Mouse (Mus musculus) MEL (cell line): Measurements from ENCODE around the gene Prkd2. TPM values are rescaled to one million over a fixed set of nuclear protein-coding genes. Genes with fewer than 3 reads are reported as not detected.

Experiments used
- DNase-seq: peaks from one replicate; pipeline ENCODE4 v3.0.0; 2011; ENCODE audit warnings: low read depth, low spot score
- H3K27ac ChIP-seq: 2 replicates; pipeline ENCODE4 v1.5.1; 2012; ENCODE audit warnings: low read depth, mild to moderate bottlenecking, control low read depth, low read length, moderate library complexity; ENCODE audit not compliant: control insufficient read depth
- H3K27me3 ChIP-seq, 2 experiments: fragments of 150-350 bp in 1 of 2; sonication (generic) in 1 of 2; 2 replicates each; pipeline ENCODE4 v1.6.1; 2012; ENCODE audit warnings: low read length in 2 of 2, mild to moderate bottlenecking in 2 of 2, improper control_type of control experiment in 1 of 2, moderate library complexity in 1 of 2; ENCODE audit not compliant: insufficient read depth in 2 of 2, control insufficient read depth in 1 of 2
- H3K36me3 ChIP-seq, 2 experiments: 2 replicates each; pipeline ENCODE4 v1.6.1; 2012 to 2014; ENCODE audit warnings: low read length in 2 of 2, improper control_type of control experiment in 1 of 2, inconsistent platforms in 1 of 2, mild to moderate bottlenecking in 1 of 2; ENCODE audit not compliant: insufficient read depth in 2 of 2, control insufficient read depth in 1 of 2
- H3K4me1 ChIP-seq, 2 experiments: fragments of 150-350 bp in 1 of 2; sonication (generic) in 1 of 2; 2 replicates each; pipeline ENCODE4 v1.6.1; 2012; ENCODE audit warnings: low read length in 2 of 2, improper control_type of control experiment in 1 of 2, mild to moderate bottlenecking in 1 of 2; ENCODE audit not compliant: insufficient read depth in 2 of 2, control insufficient read depth in 1 of 2
- H3K4me3 ChIP-seq, 2 experiments: fragments of 150-350 bp in 1 of 2; sonication (generic) in 1 of 2; 2 replicates each; pipeline ENCODE4 v1.5.1; 2012; ENCODE audit warnings: low read depth in 2 of 2, low read length in 2 of 2, mild to moderate bottlenecking in 2 of 2, moderate library complexity in 2 of 2, control low read depth in 1 of 2, improper control_type of control experiment in 1 of 2; ENCODE audit not compliant: control insufficient read depth in 1 of 2, insufficient read depth in 1 of 2
- H3K79me2 ChIP-seq: 2 replicates; pipeline ENCODE4 v1.6.1; 2012; ENCODE audit warnings: mild to moderate bottlenecking, low read length, moderate library complexity; ENCODE audit not compliant: control insufficient read depth, poor library complexity, insufficient read depth
- H3K9ac ChIP-seq: 2 replicates; pipeline ENCODE4 v1.6.1; 2012; ENCODE audit warnings: low read depth, mild to moderate bottlenecking, control low read depth, low read length, moderate library complexity; ENCODE audit not compliant: control insufficient read depth, poor library complexity, severe bottlenecking
- H3K9me3 ChIP-seq: fragments of 150-350 bp; sonication (generic); replicated peaks from 2 replicates; pipeline ENCODE4 v1.6.1; 2012; ENCODE audit warnings: mild to moderate bottlenecking, low read length, improper control_type of control experiment, moderate library complexity; ENCODE audit not compliant: insufficient read depth
- BHLHE40 ChIP-seq: IDR thresholded peaks from 2 replicates; pipeline ENCODE4 v1.6.1; 2012; ENCODE audit warnings: low read depth, mild to moderate bottlenecking, inconsistent platforms, low read length, improper control_type of control experiment, borderline replicate concordance
- CHD2 ChIP-seq: IDR thresholded peaks from 2 replicates; pipeline ENCODE4 v1.6.1; 2011; ENCODE audit warnings: low read length, improper control_type of control experiment
- CTCF ChIP-seq, 3 experiments: IDR thresholded peaks in 2 of 3; conservative IDR thresholded peaks in 1 of 3; 2 replicates each; pipeline ENCODE4 v1.5.1; 2011 to 2012; ENCODE audit warnings: low read length in 3 of 3, low read depth in 2 of 3, mild to moderate bottlenecking in 2 of 3, improper control_type of control experiment in 1 of 3, inconsistent platforms in 1 of 3, mixed read lengths in 1 of 3, moderate library complexity in 1 of 3; ENCODE audit not compliant: control insufficient read depth in 1 of 3, insufficient read depth in 1 of 3, poor library complexity in 1 of 3, severe bottlenecking in 1 of 3
- ELF1 ChIP-seq: IDR thresholded peaks from 2 replicates; pipeline ENCODE4 v1.6.1; 2014; ENCODE audit warnings: low read depth, mild to moderate bottlenecking, inconsistent platforms, low read length, improper control_type of control experiment, moderate library complexity
- EP300 ChIP-seq, 2 experiments: IDR thresholded peaks; 2 replicates each; pipeline ENCODE4 v1.6.1; 2011; ENCODE audit warnings: improper control_type of control experiment in 2 of 2, low read length in 2 of 2, low read depth in 1 of 2, mild to moderate bottlenecking in 1 of 2
- GABPA ChIP-seq: IDR thresholded peaks from 2 replicates; pipeline ENCODE4 v1.6.1; 2012; ENCODE audit warnings: low read depth, mild to moderate bottlenecking, inconsistent platforms, low read length, improper control_type of control experiment, moderate library complexity
- GATA1 ChIP-seq: IDR thresholded peaks from 2 replicates; pipeline ENCODE4 v1.6.1; 2011; ENCODE audit warnings: low read depth, low read length, improper control_type of control experiment
- HCFC1 ChIP-seq: IDR thresholded peaks from 2 replicates; pipeline ENCODE4 v1.6.1; 2012; ENCODE audit warnings: low read depth, mild to moderate bottlenecking, inconsistent platforms, low read length, improper control_type of control experiment, moderate library complexity
- KAT2A ChIP-seq: conservative IDR thresholded peaks from 2 replicates; pipeline ENCODE4 v1.6.1; 2012; ENCODE audit warnings: low read depth, low read length, improper control_type of control experiment, inconsistent platforms
- MAFK ChIP-seq: IDR thresholded peaks from 2 replicates; pipeline ENCODE4 v1.6.1; 2011; ENCODE audit warnings: low read depth, mild to moderate bottlenecking, low read length, improper control_type of control experiment, borderline replicate concordance
- MAX ChIP-seq: IDR thresholded peaks from 2 replicates; pipeline ENCODE4 v1.6.1; 2011; ENCODE audit warnings: low read length, improper control_type of control experiment
- MEF2A ChIP-seq: IDR thresholded peaks from 2 replicates; pipeline ENCODE4 v1.6.1; 2014; ENCODE audit warnings: low read depth, mild to moderate bottlenecking, inconsistent platforms, low read length, improper control_type of control experiment; ENCODE audit not compliant: poor library complexity, insufficient replicate concordance, severe bottlenecking; ENCODE audit errors: extremely low read depth
- MYB ChIP-seq: IDR thresholded peaks from 2 replicates; pipeline ENCODE4 v1.6.1; 2011; ENCODE audit warnings: mild to moderate bottlenecking, low read depth, low read length, improper control_type of control experiment
- MYC ChIP-seq: IDR thresholded peaks from 2 replicates; pipeline ENCODE4 v1.6.1; 2011; ENCODE audit warnings: low read depth, mild to moderate bottlenecking, low read length, improper control_type of control experiment, moderate library complexity
- NELFE ChIP-seq: IDR thresholded peaks from 2 replicates; pipeline ENCODE4 v1.6.1; 2011; ENCODE audit warnings: low read depth, low read length, improper control_type of control experiment
- NRF1 ChIP-seq: IDR thresholded peaks from 2 replicates; pipeline ENCODE4 v1.6.1; 2014; ENCODE audit warnings: low read depth, mild to moderate bottlenecking, inconsistent platforms, low read length, improper control_type of control experiment, moderate library complexity; ENCODE audit not compliant: poor library complexity, insufficient read depth, severe bottlenecking
- POLR2AphosphoS2 ChIP-seq: IDR thresholded peaks from 2 replicates; pipeline ENCODE4 v1.6.1; 2011; ENCODE audit warnings: low read length, improper control_type of control experiment
- POLR2AphosphoS5 ChIP-seq: IDR thresholded peaks from 2 replicates; pipeline ENCODE4 v1.6.1; 2012; ENCODE audit warnings: low read depth, borderline replicate concordance, mild to moderate bottlenecking, inconsistent platforms, low read length, moderate library complexity, mixed read lengths
- RCOR1 ChIP-seq: IDR thresholded peaks from 2 replicates; pipeline ENCODE4 v1.6.1; 2012; ENCODE audit warnings: low read depth, mild to moderate bottlenecking, inconsistent platforms, low read length, improper control_type of control experiment
- TBP ChIP-seq: IDR thresholded peaks from 2 replicates; pipeline ENCODE4 v1.8.0; 2011; ENCODE audit warnings: low read depth, low read length, improper control_type of control experiment
- TCF12 ChIP-seq: IDR thresholded peaks from 2 replicates; pipeline ENCODE4 v1.6.1; 2014; ENCODE audit warnings: low read depth, mild to moderate bottlenecking, inconsistent platforms, low read length, improper control_type of control experiment, moderate library complexity
- UBTF ChIP-seq: IDR thresholded peaks from 2 replicates; pipeline ENCODE4 v1.6.1; 2012; ENCODE audit warnings: low read depth, mild to moderate bottlenecking, inconsistent platforms, low read length, improper control_type of control experiment, moderate library complexity, borderline replicate concordance; ENCODE audit not compliant: insufficient read depth
- USF1 ChIP-seq: IDR thresholded peaks from 2 replicates; pipeline ENCODE4 v1.6.1; 2014; ENCODE audit warnings: low read depth, mild to moderate bottlenecking, inconsistent platforms, low read length, improper control_type of control experiment, moderate library complexity
- ZC3H11A ChIP-seq: IDR thresholded peaks from 2 replicates; pipeline ENCODE4 v1.6.1; 2012; ENCODE audit warnings: low read depth, mild to moderate bottlenecking, inconsistent platforms, low read length, improper control_type of control experiment
- ZKSCAN1 ChIP-seq: IDR thresholded peaks from 2 replicates; pipeline ENCODE4 v1.6.1; 2012; ENCODE audit warnings: low read depth, mild to moderate bottlenecking, inconsistent platforms, low read length, improper control_type of control experiment, moderate library complexity
- ZMIZ1 ChIP-seq: IDR thresholded peaks from 2 replicates; pipeline ENCODE4 v1.6.1; 2012; ENCODE audit warnings: low read depth, mild to moderate bottlenecking, inconsistent platforms, low read length, improper control_type of control experiment, moderate library complexity
- ZNF384 ChIP-seq: IDR thresholded peaks from 2 replicates; pipeline ENCODE4 v1.6.1; 2012; ENCODE audit warnings: low read depth, mild to moderate bottlenecking, inconsistent platforms, low read length, improper control_type of control experiment
- polyA plus RNA-seq, 2 experiments: library from polyadenylated mRNA; stranded (reverse) in 1 of 2; unstranded in 1 of 2; fragments of >175 nt in 1 of 2; fragments of >200 nt in 1 of 2; gene quantifications; 2 replicates each; pipeline versions ENCODE4 v1.2.1 to v1.2.4; 2012; ENCODE audit warnings: low replicate concordance in 2 of 2, low read depth in 1 of 2; ENCODE audit not compliant: insufficient read length in 2 of 2, insufficient read depth in 1 of 2, missing spikeins in 1 of 2
- total RNA-seq: library from RNA; depleted of rRNA; stranded (reverse); fragments of 300-350 nt; gene quantifications from 2 replicates; pipeline ENCODE4 v1.2.3, GENCODE M21; 2012

The Prkd2 gene
- total and polyA plus RNA-seq, 3 experiments: 2.9 to 8.7 TPM; not detected in 1

GRCm38 (mm10) chr7:16885271-16885776 lies 42.6 kb downstream of the Prkd2 start:
- Histone ChIP-seq H3K27ac (no peak overlapping the region), H3K4me1 (peaks cover 3 to 5% of the 10 kb centered on the region in 2 experiments; a peak in 2 of 4 replicates), H3K4me3 (no peak overlapping the region), H3K36me3 (no peaks in the 10 kb centered on the region), H3K9me3 (no peaks in the 10 kb centered on the region), H3K9ac (no peak overlapping the region), H3K27me3 (no peaks in the 10 kb centered on the region), H3K79me2 (no peaks in the 10 kb centered on the region)
- no peak for DNase-seq
- no peak for TF ChIP-seq MAFK
- TF ChIP-seq BHLHE40: no peak
- TF ChIP-seq MEF2A: no peak
- no peak for TF ChIP-seq NRF1
- no peak for TF ChIP-seq NELFE
- TF ChIP-seq MAX: no peak
- TF ChIP-seq POLR2AphosphoS5: no peak
- TF ChIP-seq ZKSCAN1: no peak
- no peak for TF ChIP-seq ZC3H11A
- no peak for TF ChIP-seq UBTF
- no peak for TF ChIP-seq ZMIZ1
- no peak for TF ChIP-seq ZNF384
- TF ChIP-seq USF1: no peak
- TF ChIP-seq ELF1: no peak
- TF ChIP-seq HCFC1: no peak
- no peak for TF ChIP-seq MYB
- TF ChIP-seq TBP: no peak

- Histone ChIP-seq H3K79me2 (no peaks in the 10 kb centered on the region), H3K4me1 (peaks cover 3 to 5% of the 10 kb centered on the region in 2 experiments; a peak in 2 of 4 replicates), H3K4me3 (no peak overlapping the region), H3K27me3 (no peaks in the 10 kb centered on the region), H3K27ac (no peak overlapping the region), H3K9ac (no peak overlapping the region), H3K36me3 (no peaks in the 10 kb centered on the region), H3K9me3 (no peaks in the 10 kb centered on the region)
- no peak for TF ChIP-seq CTCF (IDR thresholded peaks at IDR 0.05 in 2 of 3, conservative IDR thresholded peaks at IDR 0.05 in 1 of 3; ENCODE audit: control insufficient read depth in 1 of 3, insufficient read depth in 1 of 3, low read depth in 2 of 3, low read length in 3 of 3, poor library complexity in 1 of 3, severe bottlenecking in 1 of 3)
- TF ChIP-seq TBP: no peak
- no peak for TF ChIP-seq HCFC1
- no peak for TF ChIP-seq NELFE
- TF ChIP-seq ZKSCAN1: no peak
- TF ChIP-seq KAT2A: no peak
- TF ChIP-seq GABPA: no peak
- no peak for TF ChIP-seq RCOR1
- TF ChIP-seq MYB: no peak
- TF ChIP-seq ZC3H11A: no peak
- no peak for TF ChIP-seq MYC
- TF ChIP-seq MEF2A: no peak
- TF ChIP-seq ELF1: no peak
- TF ChIP-seq TCF12: no peak
- no peak for TF ChIP-seq GATA1
- no peak for TF ChIP-seq CHD2
- TF ChIP-seq EP300 (IDR thresholded peaks at IDR 0.05; ENCODE audit: low read depth in 1 of 2, low read length in 2 of 2): no peak
- no peak for TF ChIP-seq POLR2AphosphoS2
- TF ChIP-seq UBTF: no peak
- TF ChIP-seq USF1: no peak
- DNase-seq: no peak
Measured at GRCm38 (mm10) chr7:16885905-16886304, 43.2 kb downstream of the Prkd2 start.
